Comparison of ENCODE assay signal across 9 mouse cellular contexts in genomic region chr4:108015067-108015765, GRCm38 (mm10). TPM values are rescaled to one million over a fixed set of nuclear protein-coding genes. Genes with fewer than 3 reads are reported as not detected.
A peak's percentile ranks its signal among the peaks of the same experiment; 100 is the strongest.
DNase-seq lines count a peak whose midpoint lies in the region; ATAC-seq and TF ChIP-seq lines count a peak whose summit lies in the region.
"Had no signal": no experiment of that assay in that cellular context is flagged by ENCODE, and none has a peak within 500 bp of the region (broad histone marks: within the 10 kb centered on the region; RNA-seq: fewer than 3 reads in every experiment).

No protein-coding gene starts in this region.

- H3K9me3 ChIP-seq in CH12.LX (replicated peaks; ENCODE audit: low read length): no peaks in the 10 kb centered on the region
- no peaks in the 10 kb centered on the region for H3K9me3 ChIP-seq in stomach, postnatal 0 days (ENCODE audit: control insufficient read depth, low read length)

- peaks cover 1% of the 10 kb centered on the region for H3K27me3 ChIP-seq in CH12.LX (replicated peaks)
- no peaks in the 10 kb centered on the region for H3K27me3 ChIP-seq in stomach, postnatal 0 days (ENCODE audit: control insufficient read depth, insufficient read depth, low read length)

- in situ Hi-C loops in CH12.LX (cut with MboI; ENCODE audit: low pct_ligation_motif_present, low pct_unique_long_range_greater_than_20kb, low sequenced_read_pairs): no loop called here

- intact Hi-C loops in gastrocnemius, postnatal 36 days (cut with DNase I): no loop called here

- H3K4me2 ChIP-seq in CH12.LX (ENCODE audit: insufficient read depth, low read depth, poor library complexity, severe bottlenecking): no peak overlapping the region
- no peak overlapping the region for H3K4me2 ChIP-seq in stomach, postnatal 0 days (replicated peaks; ENCODE audit: low read depth)

- H3K9ac ChIP-seq in CH12.LX (ENCODE audit: insufficient read depth, low read depth): no peak overlapping the region
- H3K9ac ChIP-seq in stomach, postnatal 0 days (ENCODE audit: low read length): no peak overlapping the region

- H3K36me3 ChIP-seq in CH12.LX (replicated peaks in 1 of 2; ENCODE audit: control insufficient read depth in 1 of 2, insufficient read depth in 1 of 2, low read length in 1 of 2): no peaks in the 10 kb centered on the region
- no peaks in the 10 kb centered on the region for H3K36me3 ChIP-seq in stomach, postnatal 0 days (ENCODE audit: control insufficient read depth, insufficient read depth, low read length)

- dilution Hi-C loops in CH12.LX (cut with MboI; ENCODE audit: extremely low pct_ligation_motif_present, extremely low pct_unique_long_range_greater_than_20kb, low sequenced_read_pairs): no loop called here

- ATAC-seq in stomach, postnatal 0 days (ENCODE audit: low FRiP score, low TSS enrichment): peak; percentile 89

- DNase-seq in A20 (ENCODE audit: low read depth, low spot score): peak; percentile 47
- peak; percentile 13 for DNase-seq in CH12.LX (ENCODE audit: extremely low read depth)
- peak; percentile 72 to 80 for DNase-seq in gastrocnemius, postnatal 36 days
- DNase-seq in kidney, postnatal 36 days: peak; percentile 67 to 76
- peak; percentile 84 for DNase-seq in stomach, postnatal 0 days (ENCODE audit: low spot score)
- no peak for DNase-seq in layer of hippocampus, adult 11-12 months (ENCODE audit: low spot score)
- no peak for DNase-seq in cerebellum, postnatal 14 days

- no peaks in the 10 kb centered on the region for H3K79me2 ChIP-seq in CH12.LX (replicated peaks; ENCODE audit: control insufficient read depth, extremely low read depth, insufficient read depth, poor library complexity, severe bottlenecking)

- TF ChIP-seq EP300 in CH12.LX (IDR thresholded peaks at IDR 0.05; ENCODE audit: low read length): no peak
- TF ChIP-seq EP300 in stomach, postnatal 0 days (optimal IDR thresholded peaks at IDR 0.05): no peak

- no peak for TF ChIP-seq POLR2A in CH12.LX (IDR thresholded peaks at IDR 0.05; ENCODE audit: low read depth, low read length)

- TF ChIP-seq RAD21 in CH12.LX (IDR thresholded peaks at IDR 0.05; ENCODE audit: low read depth, low read length): peak; percentile 40

- H3K4me1 ChIP-seq in CH12.LX (ENCODE audit: control insufficient read depth in 1 of 2, insufficient read depth in 2 of 2): peaks cover 7 to 26% of the 10 kb centered on the region in 2 experiments; a peak in 3 of 4 replicates
- H3K4me1 ChIP-seq in stomach, postnatal 0 days (replicated peaks; ENCODE audit: control insufficient read depth, insufficient read depth): no peaks in the 10 kb centered on the region

- WGBS in stomach, postnatal 0 days: 61% methylated on average over 14 of the region's 14 CpGs

- TF ChIP-seq CTCF in CH12.LX (conservative IDR thresholded peaks at IDR 0.05 in 1 of 2, IDR thresholded peaks at IDR 0.05 in 1 of 2; ENCODE audit: low read depth in 2 of 2, low read length in 2 of 2): peak in 1 of 2 experiments; percentile 56; a peak in 2 of 4 replicates
- TF ChIP-seq CTCF in stomach, postnatal 0 days (IDR thresholded peaks at IDR 0.05; ENCODE audit: low read depth): peak; percentile 62

- H3K27ac ChIP-seq in CH12.LX (ENCODE audit: insufficient read depth, low read depth): no peak overlapping the region
- H3K27ac ChIP-seq in stomach, postnatal 0 days (replicated peaks): no peak overlapping the region

- H3K4me3 ChIP-seq in CH12.LX (replicated peaks in 1 of 3; ENCODE audit: low read depth in 2 of 3, low read length in 2 of 3, poor library complexity in 1 of 3): no peak overlapping the region
- H3K4me3 ChIP-seq in stomach, postnatal 0 days (ENCODE audit: low read depth, low read length): no peak overlapping the region

TF ChIP-seq in CH12.LX, 34 proteins besides CTCF, POLR2A, EP300 and RAD21:
- TF ChIP-seq BHLHE40 (IDR thresholded peaks at IDR 0.05; ENCODE audit: low read depth, low read length): peak; percentile 84
- TF ChIP-seq SMC3 (IDR thresholded peaks at IDR 0.05; ENCODE audit: low read depth, low read length): peak; percentile 39
- no peak for TF ChIP-seq ELF1 (IDR thresholded peaks at IDR 0.05; ENCODE audit: low read depth, low read length)

RNA-seq across cellular contexts. Expression of gene Slc1a7, which starts 47.1 kb away (rescaled TPM):
- not detected in 2 replicates for total RNA-seq in CH12.LX (2012; rRNA removed)
- total RNA-seq in CH12.LX (2014; rRNA removed): not detected in 2 replicates
- not detected in 2 replicates for polyA plus RNA-seq in CH12.LX (2012; ENCODE audit: insufficient read length, low read depth)
- total RNA-seq in gastrocnemius, postnatal 36 days (2021): under 1 TPM; 0.13 to 0.37 TPM
- 0.07 and 0.10 TPM in 2 replicates for polyA plus RNA-seq in stomach, postnatal 0 days (2015; fragmentation: Nextera tagmentation; extraction: Ambion mirVana)
- polyA plus RNA-seq: liver, embryonic 16.5 days; stomach, embryonic 14.5 days had no signal

Comparison
In these comparisons a context has a peak if more than half of its experiments do, and no peak if none do; other contexts are left out.
1. DNase-seq: peak in A20 (single experiment), CH12.LX (single experiment), gastrocnemius, postnatal 36 days (2 of 2), kidney, postnatal 36 days (2 of 2) and stomach, postnatal 0 days (single experiment); none in layer of hippocampus, adult 11-12 months (single experiment) and cerebellum, postnatal 14 days (0 of 2).